Mouse (Mus musculus) kidney, postnatal 25 days (tissue): ENCODE data around the gene Gigyf1.

Experiments
- DNase-seq, 2 experiments: peaks; one replicate each; pipeline ENCODE4 v3.0.0; 2021; ENCODE audit warnings: mixed read lengths in 2 of 2

The Gigyf1 gene

GRCm38 (mm10) chr5:137518436-137518835, at the start of gene Gigyf1:
TSS of gene Gigyf1 (plus strand) at chr5:137518548.
- no peak for DNase-seq

GRCm38 (mm10) chr5:137472252-137472904, 46.0 kb upstream of the Gigyf1 start:
- no peak for DNase-seq

- no peak for DNase-seq
These were observed 44.0 kb upstream of the Gigyf1 start for GRCm38 (mm10) chr5:137474351-137474750.

- no peak for DNase-seq
These were observed 41.4 kb upstream of the Gigyf1 start, which contains the start of gene Zan for GRCm38 (mm10) chr5:137476964-137477363. TSS of gene Zan (minus strand) at chr5:137477064.

GRCm38 (mm10) chr5:137481138-137481537, 37.2 kb upstream of the Gigyf1 start:
- DNase-seq, result peak; percentile 84 to 91

GRCm38 (mm10) chr5:137481897-137482296, 36.5 kb upstream of the Gigyf1 start:
- peak; percentile 8 to 41 for DNase-seq

- DNase-seq, result no peak
These were observed 33.1 kb upstream of the Gigyf1 start for GRCm38 (mm10) chr5:137485071-137485850.

- no peak for DNase-seq
These were observed 32.5 kb upstream of the Gigyf1 start for GRCm38 (mm10) chr5:137485851-137486155.

GRCm38 (mm10) chr5:137487616-137488015, 30.7 kb upstream of the Gigyf1 start:
- peak in 1 of 2 experiments; percentile 14 for DNase-seq

- DNase-seq, result peak; percentile 63 to 78
These were observed 26.8 kb upstream of the Gigyf1 start for GRCm38 (mm10) chr5:137491559-137491958.

GRCm38 (mm10) chr5:137493831-137494230, 24.5 kb upstream of the Gigyf1 start:
- peak; percentile 15 to 64 for DNase-seq

- DNase-seq, result no peak
These were observed 18.2 kb upstream of the Gigyf1 start for GRCm38 (mm10) chr5:137500186-137500585.

- DNase-seq, result peak; percentile 99 to 100
These were observed 16.4 kb upstream of the Gigyf1 start, which contains the start of gene Pop7 for GRCm38 (mm10) chr5:137501709-137502666. TSS of gene Pop7 (minus strand) at chr5:137502518.

- DNase-seq, result peak; percentile 89 to 95
These were observed 15.7 kb upstream of the Gigyf1 start for GRCm38 (mm10) chr5:137502667-137503110.

- DNase-seq, result peak in 1 of 2 experiments; percentile 32
These were observed 14.3 kb upstream of the Gigyf1 start for GRCm38 (mm10) chr5:137504041-137504440.

GRCm38 (mm10) chr5:137510014-137510501, 8.3 kb upstream of the Gigyf1 start:
- peak; percentile 86 to 90 for DNase-seq

GRCm38 (mm10) chr5:137510573-137511390, 7.6 kb upstream of the Gigyf1 start:
- no peak for DNase-seq

- no peak for DNase-seq
These were observed 6.6 kb upstream of the Gigyf1 start for GRCm38 (mm10) chr5:137511706-137512105.

GRCm38 (mm10) chr5:137512847-137513794, 5.2 kb upstream of the Gigyf1 start:
- peak; percentile 38 to 60 for DNase-seq

GRCm38 (mm10) chr5:137513951-137514721, 4.2 kb upstream of the Gigyf1 start:
- DNase-seq, result peak in 1 of 2 experiments; percentile 40
